Mouse (Mus musculus) midbrain, postnatal 0 days (tissue): ENCODE data around the gene Gm10447. TPM values are rescaled to one million over a fixed set of nuclear protein-coding genes. Genes with fewer than 3 reads are reported as not detected.

Source experiments
- ATAC-seq: fragments of 200-750 bp; cut with Nextera tagmentation; 2 replicates; pipeline ENCODE4 v1.8.0; 2017; ENCODE audit warnings: moderate number of reproducible peaks, mild to moderate bottlenecking, moderate TSS enrichment, moderate library complexity; ENCODE audit not compliant: low FRiP score
- DNase-seq: peaks from one replicate; pipeline ENCODE4 v3.0.0-alpha.2; 2015; ENCODE audit warnings: low spot score
- H3K27ac ChIP-seq: fragments of 300-500 bp; sonication (generic); 2 replicates; pipeline ENCODE4 v1.5.1; 2014; ENCODE audit warnings: low read depth, mild to moderate bottlenecking, low read length, mixed read lengths
- H3K27me3 ChIP-seq: fragments of 300-500 bp; sonication (generic); 2 replicates; pipeline ENCODE4 v1.6.1; 2014; ENCODE audit warnings: low read length, control low read depth, mixed read lengths; ENCODE audit not compliant: insufficient read depth
- H3K36me3 ChIP-seq: fragments of 300-500 bp; sonication (generic); 2 replicates; pipeline ENCODE4 v1.6.1; 2014; ENCODE audit warnings: low read length, control low read depth, mixed read lengths; ENCODE audit not compliant: insufficient read depth
- H3K4me1 ChIP-seq: fragments of 300-500 bp; sonication (generic); 2 replicates; pipeline ENCODE4 v1.6.1; 2014; ENCODE audit warnings: mild to moderate bottlenecking, control low read depth, antibody characterized with exemption, low read length, mixed read lengths; ENCODE audit not compliant: insufficient read depth
- H3K4me2 ChIP-seq: fragments of 300-500 bp; sonication (generic); 2 replicates; pipeline ENCODE4 v1.6.1; 2014; ENCODE audit warnings: low read depth, mild to moderate bottlenecking, low read length, mixed read lengths; ENCODE audit not compliant: poor library complexity, severe bottlenecking
- H3K4me3 ChIP-seq: fragments of 300-500 bp; sonication (generic); 2 replicates; pipeline ENCODE4 v1.5.1; 2014; ENCODE audit warnings: low read depth, mild to moderate bottlenecking, low read length, moderate library complexity
- H3K9ac ChIP-seq: fragments of 300-500 bp; sonication (generic); replicated peaks from 2 replicates; pipeline ENCODE4 v1.6.1; 2014; ENCODE audit warnings: mild to moderate bottlenecking, low read length, moderate library complexity, mixed read lengths; ENCODE audit not compliant: poor library complexity, severe bottlenecking
- H3K9me3 ChIP-seq: fragments of 300-500 bp; sonication (generic); 2 replicates; pipeline ENCODE4 v1.6.1; 2016; ENCODE audit warnings: low read length, control low read depth
- CTCF ChIP-seq: IDR thresholded peaks from 2 replicates; pipeline ENCODE4 v1.5.1; 2016; ENCODE audit warnings: antibody characterized with exemption, mild to moderate bottlenecking
- WGBS: fragments of 180-500 bp; shearing (Covaris S2); extraction: QIAGEN DNeasy Blood & Tissue Kit; methylation state at CpG from one replicate; pipeline ENCODE4 v1.1.7; 2014; 5-methylcytosine and 5-hydroxymethylcytosine counted together
- microRNA-seq: library from miRNA; unstranded; fragments of <30 nt; microRNA quantifications from one replicate; pipeline ENCODE4, GENCODE M21; 2016; ENCODE audit warnings: borderline number of aligned reads
- polyA plus RNA-seq: library from polyadenylated mRNA; unstranded; fragments of >200 nt; fragmentation: Nextera tagmentation; extraction: Ambion mirVana; gene quantifications from 2 replicates; pipeline ENCODE4 v1.2.1, GENCODE M21; 2015
- total RNA-seq: library from RNA; depleted of rRNA; stranded (reverse); fragments of >200 nt; gene quantifications from 2 replicates; pipeline ENCODE4 v1.2.3, GENCODE M21; 2014; rRNA removed

Gene Gm10447
- total and polyA plus RNA-seq, 2 experiments from 2014 or later: 0.11 TPM; not detected in 1

- no peaks in the 10 kb centered on the region for H3K9me3 ChIP-seq
- no peak overlapping the region for H3K4me3 ChIP-seq
- peaks cover 58% of the 10 kb centered on the region for H3K36me3 ChIP-seq
- ATAC-seq (no peak), DNase-seq (no peak)
- H3K9ac ChIP-seq: no peak overlapping the region
- no peak overlapping the region for H3K27ac ChIP-seq
- H3K4me1 ChIP-seq: no peaks in the 10 kb centered on the region
- TF ChIP-seq CTCF: no peak
- no peaks in the 10 kb centered on the region for H3K27me3 ChIP-seq
- H3K4me2 ChIP-seq: no peak overlapping the region
Observed at GRCm38 (mm10) chr11:53418048-53418447, 38.9 kb downstream of the Gm10447 start.

DNA sequence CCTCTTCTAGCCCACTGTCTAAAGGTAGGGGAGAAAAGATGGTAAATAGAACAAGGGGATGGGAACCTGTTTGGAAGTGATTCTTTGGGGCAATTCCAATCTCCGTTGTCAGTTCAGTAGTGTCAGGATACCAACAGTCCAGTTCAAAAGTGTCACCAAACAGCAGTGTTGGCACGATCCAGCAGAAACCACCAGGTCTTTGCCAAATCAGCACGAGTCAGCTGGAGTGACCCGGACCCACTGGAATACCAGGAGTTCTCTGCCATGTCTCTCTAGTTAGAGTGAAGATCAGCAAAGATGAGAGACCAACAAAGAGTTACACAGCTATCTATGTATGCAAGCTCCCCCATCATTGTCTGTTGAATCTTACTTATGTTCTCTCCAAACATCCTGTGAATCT is 43.0 kb downstream of the Gm10447 start:
- peaks cover 73% of the 10 kb centered on the region for H3K36me3 ChIP-seq
- no peaks in the 10 kb centered on the region for H3K4me1 ChIP-seq
- 97% methylated on average over 4 of the region's 4 CpGs for WGBS
- no peaks in the 10 kb centered on the region for H3K27me3 ChIP-seq
- no peak overlapping the region for H3K4me2 ChIP-seq
- ATAC-seq (no peak), DNase-seq (no peak)
- no peak overlapping the region for H3K4me3 ChIP-seq
- TF ChIP-seq CTCF: no peak
- H3K27ac ChIP-seq: no peak overlapping the region
- no peak overlapping the region for H3K9ac ChIP-seq
- H3K9me3 ChIP-seq: no peaks in the 10 kb centered on the region

DNA sequence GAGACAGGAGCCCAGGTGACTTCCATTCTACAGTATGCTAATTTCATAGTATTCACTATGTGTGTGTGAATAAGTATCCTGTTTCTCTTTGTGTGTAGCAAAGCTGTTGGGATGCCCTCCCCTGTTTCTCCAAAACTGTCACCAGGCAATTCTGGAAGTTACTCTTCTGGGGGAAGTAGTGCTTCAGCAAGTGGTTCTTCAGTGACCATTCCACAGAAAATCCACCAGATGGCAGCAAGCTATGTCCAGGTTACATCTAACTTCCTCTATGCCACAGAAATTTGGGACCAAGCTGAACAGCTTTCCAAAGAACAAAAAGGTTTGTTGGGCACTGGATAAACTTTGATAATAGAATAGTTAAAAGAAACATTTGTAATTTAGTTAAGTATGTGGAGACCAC is 45.2 kb downstream of the Gm10447 start:
- Histone ChIP-seq H3K4me2 (no peak overlapping the region), H3K9ac (no peak overlapping the region), H3K36me3 (peaks cover 65% of the 10 kb centered on the region), H3K27me3 (no peaks in the 10 kb centered on the region), H3K9me3 (no peaks in the 10 kb centered on the region), H3K27ac (no peak overlapping the region), H3K4me1 (no peaks in the 10 kb centered on the region), H3K4me3 (no peak overlapping the region)
- ATAC-seq (no peak), DNase-seq (peak; percentile 41)
- peak; percentile 76 for TF ChIP-seq CTCF

Small RNAs within 50 kb of the gene (microRNA-seq; reads per million reads assigned to microRNA genes)
- gene Mir6920: 1.3 reads per million

Other genes with a start within 250 kb of the Gm10447 start
- 93.7 and 112 TPM in 2 replicates for gene Hspa4, start 156.7 kb downstream of the Gm10447 start, total RNA-seq
- 42.8 and 43.3 TPM in 2 replicates for gene Hspa4, start 156.7 kb downstream of the Gm10447 start, polyA plus RNA-seq
- 0.11 and 0.76 TPM in 2 replicates for gene Zcchc10, start 132.4 kb downstream of the Gm10447 start, total RNA-seq
- 16.3 and 17.4 TPM in 2 replicates for gene Zcchc10, start 132.4 kb downstream of the Gm10447 start, polyA plus RNA-seq
- gene Aff4, start 106.3 kb downstream of the Gm10447 start, total RNA-seq: 103 and 126 TPM in 2 replicates
- gene Aff4, start 106.3 kb downstream of the Gm10447 start, polyA plus RNA-seq: 64.6 and 90.2 TPM in 2 replicates
- not detected in 2 replicates for gene Leap2, start 33.9 kb downstream of the Gm10447 start, total RNA-seq
- gene Leap2, start 33.9 kb downstream of the Gm10447 start, polyA plus RNA-seq: not detected in 2 replicates
- gene Uqcrq, start 26.3 kb downstream of the Gm10447 start, total RNA-seq: 19.6 and 23.8 TPM in 2 replicates
- gene Uqcrq, start 26.3 kb downstream of the Gm10447 start, polyA plus RNA-seq: 860 and 944 TPM in 2 replicates
- gene Gdf9, start 26.1 kb downstream of the Gm10447 start, total RNA-seq: 0.05 and 5.5 TPM in 2 replicates
- gene Gdf9, start 26.1 kb downstream of the Gm10447 start, polyA plus RNA-seq: 1.1 and 2.3 TPM in 2 replicates
- 5.4 and 10.9 TPM in 2 replicates for gene Shroom1, start 95 bp upstream of the Gm10447 start, total RNA-seq
- 3.4 and 4.1 TPM in 2 replicates for gene Shroom1, start 95 bp upstream of the Gm10447 start, polyA plus RNA-seq
- gene Gm9837, start 13.4 kb upstream of the Gm10447 start, total RNA-seq: not detected in 2 replicates
- not detected in 2 replicates for gene Gm9837, start 13.4 kb upstream of the Gm10447 start, polyA plus RNA-seq
- not detected in 2 replicates for gene Gm9945, start 23.1 kb upstream of the Gm10447 start, total RNA-seq
- 0.33 and 0.43 TPM in 2 replicates for gene Gm9945, start 23.1 kb upstream of the Gm10447 start, polyA plus RNA-seq
- 6.6 and 7.3 TPM in 2 replicates for gene Sowaha, start 23.2 kb upstream of the Gm10447 start, total RNA-seq
- gene Sowaha, start 23.2 kb upstream of the Gm10447 start, polyA plus RNA-seq: 3.5 and 4.0 TPM in 2 replicates
- 44.8 and 54.6 TPM in 2 replicates for gene Sept8, start 62.1 kb upstream of the Gm10447 start, total RNA-seq
- gene Sept8, start 62.1 kb upstream of the Gm10447 start, polyA plus RNA-seq: 18.7 and 19.7 TPM in 2 replicates
- 114 and 117 TPM in 2 replicates for gene Kif3a, start 110.3 kb upstream of the Gm10447 start, total RNA-seq
- 335 and 386 TPM in 2 replicates for gene Kif3a, start 110.3 kb upstream of the Gm10447 start, polyA plus RNA-seq
- not detected in 2 replicates for gene Il4, start 161.6 kb upstream of the Gm10447 start, total RNA-seq
- 3.9 and 4.9 TPM in 2 replicates for gene Il4, start 161.6 kb upstream of the Gm10447 start, polyA plus RNA-seq
- gene Il13, start 177.6 kb upstream of the Gm10447 start, total RNA-seq: not detected in 2 replicates
- gene Il13, start 177.6 kb upstream of the Gm10447 start, polyA plus RNA-seq: not detected in 2 replicates